Mouse (Mus musculus): ENCODE measurements at regions not wholly inside any gene's neighbourhood (a gene's known extent, or its start where the extent isn't known, plus 50 kb on each side); places are given as distances from the start of the nearest gene placed in this dataset.

- H3K27ac ChIP-seq (ENCODE audit: low read depth, low read length): no peak overlapping the region
- no peaks in the 10 kb centered on the region for H3K9me3 ChIP-seq (ENCODE audit: control insufficient read depth, low read length)
- no peak overlapping the region for H3K9ac ChIP-seq (ENCODE audit: low read length)
- no peak for DNase-seq (ENCODE audit: low spot score)
- H3K4me2 ChIP-seq (ENCODE audit: low read depth, low read length, severe bottlenecking): no peak overlapping the region
- WGBS: 89% methylated on average over 3 of the region's 3 CpGs
- no peak overlapping the region for H3K4me3 ChIP-seq (ENCODE audit: low read depth, low read length)
- no peaks in the 10 kb centered on the region for H3K36me3 ChIP-seq (ENCODE audit: control insufficient read depth, insufficient read depth, low read length)
- ATAC-seq (replicated peaks; ENCODE audit: low FRiP score): no peak
- H3K4me1 ChIP-seq (replicated peaks; ENCODE audit: control insufficient read depth, insufficient read depth, low read length): peaks cover 9% of the 10 kb centered on the region
- peaks cover 6% of the 10 kb centered on the region for H3K27me3 ChIP-seq (ENCODE audit: control insufficient read depth, insufficient read depth, low read length)
These were observed 86.9 kb downstream of the Hes1 start for GRCm38 (mm10) chr16:30151104-30151503.

- H3K4me1 ChIP-seq (replicated peaks; ENCODE audit: control insufficient read depth, insufficient read depth, low read length): peaks cover 10% of the 10 kb centered on the region
- no peaks in the 10 kb centered on the region for H3K9me3 ChIP-seq (ENCODE audit: control insufficient read depth, low read length)
- H3K4me3 ChIP-seq (ENCODE audit: low read depth, low read length): no peak overlapping the region
- WGBS: 37% methylated on average over 6 of the region's 6 CpGs
- no peak overlapping the region for H3K27ac ChIP-seq (ENCODE audit: low read depth, low read length)
- DNase-seq (ENCODE audit: low spot score) (no peak), ATAC-seq (replicated peaks; ENCODE audit: low FRiP score) (no peak)
- peaks cover 4% of the 10 kb centered on the region for H3K27me3 ChIP-seq (ENCODE audit: control insufficient read depth, insufficient read depth, low read length)
- H3K36me3 ChIP-seq (ENCODE audit: control insufficient read depth, insufficient read depth, low read length): no peaks in the 10 kb centered on the region
- no peak overlapping the region for H3K9ac ChIP-seq (ENCODE audit: low read length)
- no peak overlapping the region for H3K4me2 ChIP-seq (ENCODE audit: low read depth, low read length, severe bottlenecking)
These were observed 90.9 kb downstream of the Hes1 start for GRCm38 (mm10) chr16:30155070-30155469.

- no peak overlapping the region for H3K4me2 ChIP-seq (ENCODE audit: low read depth, low read length, severe bottlenecking)
- WGBS: 14% methylated on average over 6 of the region's 6 CpGs
- peaks cover 4% of the 10 kb centered on the region; the same call in 1 of the 2 replicates for H3K27me3 ChIP-seq (ENCODE audit: control insufficient read depth, insufficient read depth, low read length)
- DNase-seq (ENCODE audit: low spot score): no peak
- peak; percentile 55 for ATAC-seq (replicated peaks; ENCODE audit: low FRiP score)
- H3K4me1 ChIP-seq (replicated peaks; ENCODE audit: control insufficient read depth, insufficient read depth, low read length): peaks cover 10% of the 10 kb centered on the region
- H3K9me3 ChIP-seq (ENCODE audit: control insufficient read depth, low read length): no peaks in the 10 kb centered on the region
- no peak overlapping the region; the same call in 1 of the 2 replicates for H3K9ac ChIP-seq (ENCODE audit: low read length)
- no peak overlapping the region for H3K4me3 ChIP-seq (ENCODE audit: low read depth, low read length)
- no peak overlapping the region for H3K27ac ChIP-seq (ENCODE audit: low read depth, low read length)
- no peaks in the 10 kb centered on the region for H3K36me3 ChIP-seq (ENCODE audit: control insufficient read depth, insufficient read depth, low read length)
These were observed 91.5 kb downstream of the Hes1 start for GRCm38 (mm10) chr16:30155486-30156246.

GRCm38 (mm10) chr16:30158184-30158583 lies 94.0 kb downstream of the Hes1 start:
- H3K27me3 ChIP-seq (ENCODE audit: control insufficient read depth, insufficient read depth, low read length): peaks cover 4% of the 10 kb centered on the region; the same call in 1 of the 2 replicates
- ATAC-seq (replicated peaks; ENCODE audit: low FRiP score) (no peak), DNase-seq (ENCODE audit: low spot score) (no peak)
- peaks cover 10% of the 10 kb centered on the region for H3K4me1 ChIP-seq (replicated peaks; ENCODE audit: control insufficient read depth, insufficient read depth, low read length)
- no peak overlapping the region for H3K4me3 ChIP-seq (ENCODE audit: low read depth, low read length)
- no peak overlapping the region for H3K4me2 ChIP-seq (ENCODE audit: low read depth, low read length, severe bottlenecking)
- WGBS: 79% methylated on average over 9 of the region's 9 CpGs
- no peaks in the 10 kb centered on the region for H3K9me3 ChIP-seq (ENCODE audit: control insufficient read depth, low read length)
- no peak overlapping the region for H3K9ac ChIP-seq (ENCODE audit: low read length)
- no peaks in the 10 kb centered on the region for H3K36me3 ChIP-seq (ENCODE audit: control insufficient read depth, insufficient read depth, low read length)
- no peak overlapping the region for H3K27ac ChIP-seq (ENCODE audit: low read depth, low read length)

GRCm38 (mm10) chr16:30160399-30160798 lies 96.2 kb downstream of the Hes1 start:
- Histone ChIP-seq H3K4me3 (ENCODE audit: low read depth, low read length) (no peak overlapping the region), H3K36me3 (ENCODE audit: control insufficient read depth, insufficient read depth, low read length) (no peaks in the 10 kb centered on the region), H3K4me2 (ENCODE audit: low read depth, low read length, severe bottlenecking) (no peak overlapping the region), H3K9ac (ENCODE audit: low read length) (no peak overlapping the region), H3K27ac (ENCODE audit: low read depth, low read length) (no peak overlapping the region), H3K4me1 (replicated peaks; ENCODE audit: control insufficient read depth, insufficient read depth, low read length) (peaks cover 7% of the 10 kb centered on the region), H3K9me3 (ENCODE audit: control insufficient read depth, low read length) (no peaks in the 10 kb centered on the region), H3K27me3 (ENCODE audit: control insufficient read depth, insufficient read depth, low read length) (no peaks in the 10 kb centered on the region)
- WGBS: 76% methylated on average over 2 of the region's 2 CpGs
- ATAC-seq (replicated peaks; ENCODE audit: low FRiP score) (no peak), DNase-seq (ENCODE audit: low spot score) (no peak)

GRCm38 (mm10) chr16:30163303-30163702 lies 99.1 kb downstream of the Hes1 start:
- H3K27me3 ChIP-seq (ENCODE audit: control insufficient read depth, insufficient read depth, low read length): no peaks in the 10 kb centered on the region
- no peaks in the 10 kb centered on the region for H3K9me3 ChIP-seq (ENCODE audit: control insufficient read depth, low read length)
- H3K9ac ChIP-seq (ENCODE audit: low read length): no peak overlapping the region
- no peak for ATAC-seq (replicated peaks; ENCODE audit: low FRiP score)
- H3K36me3 ChIP-seq (ENCODE audit: control insufficient read depth, insufficient read depth, low read length): no peaks in the 10 kb centered on the region
- no peaks in the 10 kb centered on the region for H3K4me1 ChIP-seq (replicated peaks; ENCODE audit: control insufficient read depth, insufficient read depth, low read length)
- H3K27ac ChIP-seq (ENCODE audit: low read depth, low read length): no peak overlapping the region
- WGBS: 93% methylated on average over 4 of the region's 4 CpGs
- H3K4me2 ChIP-seq (ENCODE audit: low read depth, low read length, severe bottlenecking): no peak overlapping the region
- DNase-seq (ENCODE audit: low spot score): no peak
- no peak overlapping the region for H3K4me3 ChIP-seq (ENCODE audit: low read depth, low read length)

- no peak overlapping the region for H3K27ac ChIP-seq (ENCODE audit: low read depth, low read length)
- no peak overlapping the region for H3K9ac ChIP-seq (ENCODE audit: low read length)
- no peak overlapping the region for H3K4me2 ChIP-seq (ENCODE audit: low read depth, low read length, severe bottlenecking)
- ATAC-seq (replicated peaks; ENCODE audit: low FRiP score) (no peak), DNase-seq (ENCODE audit: low spot score) (no peak)
- no peaks in the 10 kb centered on the region for H3K9me3 ChIP-seq (ENCODE audit: control insufficient read depth, low read length)
- no peaks in the 10 kb centered on the region for H3K4me1 ChIP-seq (replicated peaks; ENCODE audit: control insufficient read depth, insufficient read depth, low read length)
- no peaks in the 10 kb centered on the region for H3K27me3 ChIP-seq (ENCODE audit: control insufficient read depth, insufficient read depth, low read length)
- WGBS: 83% methylated on average over 3 of the region's 3 CpGs
- H3K36me3 ChIP-seq (ENCODE audit: control insufficient read depth, insufficient read depth, low read length): no peaks in the 10 kb centered on the region
- no peak overlapping the region for H3K4me3 ChIP-seq (ENCODE audit: low read depth, low read length)
These were observed 101.5 kb downstream of the Hes1 start for GRCm38 (mm10) chr16:30165667-30166180.

- Histone ChIP-seq H3K4me1 (replicated peaks; ENCODE audit: control insufficient read depth, insufficient read depth, low read length) (no peaks in the 10 kb centered on the region), H3K27me3 (ENCODE audit: control insufficient read depth, insufficient read depth, low read length) (no peaks in the 10 kb centered on the region), H3K9me3 (ENCODE audit: control insufficient read depth, low read length) (no peaks in the 10 kb centered on the region), H3K4me2 (ENCODE audit: low read depth, low read length, severe bottlenecking) (no peak overlapping the region), H3K27ac (ENCODE audit: low read depth, low read length) (no peak overlapping the region), H3K4me3 (ENCODE audit: low read depth, low read length) (no peak overlapping the region), H3K9ac (ENCODE audit: low read length) (no peak overlapping the region), H3K36me3 (ENCODE audit: control insufficient read depth, insufficient read depth, low read length) (no peaks in the 10 kb centered on the region)
- DNase-seq (ENCODE audit: low spot score): no peak
- WGBS: 80% methylated on average over 24 of the region's 24 CpGs
- no peak for ATAC-seq (replicated peaks; ENCODE audit: low FRiP score)
These were observed 95.8 kb downstream of the Cpn2 start for GRCm38 (mm10) chr16:30171381-30172079.

All from forebrain, embryonic 11.5 days (tissue).